Mouse (Mus musculus) telencephalon, adult 2 months (tissue): ENCODE measurements around the gene Rfx4.

ENCODE experiments used
- DNase-seq: peaks from one replicate; pipeline ENCODE4 v3.0.0-alpha.2; 2011; ENCODE audit warnings: low read depth, low spot score

The Rfx4 gene

DNA sequence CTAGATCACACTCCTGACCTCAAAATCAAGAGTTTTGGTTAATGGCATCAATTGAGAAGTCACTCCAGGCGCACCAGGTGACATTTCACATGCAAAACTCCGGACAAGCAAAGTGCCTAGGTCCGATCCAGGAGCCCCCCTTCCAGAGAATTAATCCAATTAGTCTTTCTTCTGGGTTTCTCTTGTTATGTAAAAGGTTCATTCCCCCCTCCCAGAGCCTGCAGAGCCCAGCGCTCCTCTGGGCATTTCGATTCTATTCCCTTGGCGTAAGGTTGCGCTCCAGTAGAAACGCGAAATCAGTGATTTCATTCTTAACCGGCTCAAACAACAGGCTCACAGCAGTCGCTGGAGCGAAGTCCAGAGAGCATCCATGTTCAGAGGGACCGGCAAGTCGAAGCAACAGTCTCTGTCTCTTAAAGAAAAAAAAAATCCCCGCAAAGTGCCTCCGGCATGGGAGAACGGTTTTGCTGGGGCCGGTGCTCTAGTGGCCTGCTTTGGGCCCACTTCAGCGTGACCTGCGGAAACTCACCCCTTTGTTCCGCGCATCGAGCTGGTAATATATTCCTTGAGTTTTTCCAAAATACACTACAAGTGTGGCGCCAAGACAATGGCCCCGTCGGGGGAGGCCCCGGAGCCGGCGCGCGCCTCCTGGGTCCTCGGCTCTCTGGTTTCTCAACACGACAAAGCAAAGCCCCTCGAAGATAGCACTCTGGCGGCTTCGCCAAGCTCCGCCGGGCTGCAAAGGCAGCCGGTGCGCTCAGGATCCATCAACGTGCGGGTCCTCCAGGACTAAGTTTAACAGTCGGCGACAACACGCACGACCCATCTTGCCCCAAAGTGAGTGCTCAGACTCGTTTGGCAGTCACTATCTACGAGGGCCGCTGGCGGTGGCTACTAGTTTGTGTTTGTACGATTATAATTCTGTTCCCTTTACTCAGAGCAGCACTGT, 2.9 kb downstream of the Rfx4 start:
- no peak for DNase-seq

- no peak for DNase-seq
Measured at GRCm38 (mm10) chr10:84759511-84760117, 3.8 kb downstream of the Rfx4 start.

GRCm38 (mm10) chr10:84760118-84761111, 4.6 kb downstream of the Rfx4 start:
- DNase-seq = no peak

DNA sequence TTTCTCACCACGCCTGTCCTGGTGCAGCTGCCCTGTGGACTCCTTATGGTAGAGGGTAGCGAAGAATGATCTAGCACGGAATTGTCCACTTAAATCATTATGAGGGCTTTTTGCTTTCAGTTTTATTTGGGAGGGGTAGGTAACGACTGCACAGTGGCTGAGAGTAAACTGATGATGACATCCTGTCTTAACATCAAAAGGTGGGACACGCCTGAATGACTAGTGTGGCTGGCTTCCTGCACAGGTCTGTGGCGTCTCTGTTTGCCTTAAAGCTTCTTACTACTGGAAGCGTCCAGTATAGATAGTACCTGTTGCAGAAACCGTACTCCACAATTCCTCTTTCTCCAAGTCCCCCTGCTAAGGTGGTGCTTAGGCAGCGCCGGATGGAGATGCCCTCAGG, 12.9 kb downstream of the Rfx4 start:
- no peak for DNase-seq

DNA sequence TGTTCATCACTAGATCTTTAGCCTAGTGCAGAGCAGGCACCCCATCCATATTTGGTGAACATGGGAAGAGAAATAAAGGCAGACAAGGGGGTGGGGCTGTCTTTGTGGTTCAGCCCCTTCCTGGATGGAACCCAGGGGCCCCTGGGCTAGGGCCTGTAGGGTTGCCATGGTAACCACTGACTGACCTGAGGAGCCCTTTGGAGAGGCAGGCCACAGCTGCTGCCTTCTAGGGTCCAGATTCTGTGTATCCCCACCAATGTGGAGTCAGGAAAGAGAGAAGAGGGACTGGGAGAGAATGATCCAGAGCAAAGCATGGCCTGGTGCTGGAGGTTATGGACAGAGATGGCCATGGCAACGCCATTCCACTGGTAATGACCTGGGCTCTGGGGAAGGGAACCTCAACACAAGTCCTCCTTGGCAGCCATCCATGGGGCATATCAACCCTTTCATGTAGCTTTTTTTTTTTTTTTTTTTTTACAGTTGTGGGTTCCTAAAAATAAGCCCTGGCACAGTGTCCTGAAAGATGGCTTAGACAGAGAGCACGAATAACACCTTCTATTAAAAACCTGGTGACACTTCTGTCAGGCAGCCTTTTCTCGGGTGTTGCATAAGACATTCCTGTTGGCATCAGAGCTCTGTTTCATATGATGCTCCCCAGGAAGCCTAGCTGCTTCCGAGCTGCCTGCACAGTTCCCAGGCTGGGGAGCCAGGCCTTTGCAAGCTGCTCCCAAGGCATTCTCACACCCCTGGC, 16.7 kb downstream of the Rfx4 start:
- peak; percentile 86 for DNase-seq

- DNase-seq = no peak
Measured at GRCm38 (mm10) chr10:84773889-84774288, 18.0 kb downstream of the Rfx4 start.

- no peak for DNase-seq
Measured at GRCm38 (mm10) chr10:84774573-84774972, 18.7 kb downstream of the Rfx4 start.

DNA sequence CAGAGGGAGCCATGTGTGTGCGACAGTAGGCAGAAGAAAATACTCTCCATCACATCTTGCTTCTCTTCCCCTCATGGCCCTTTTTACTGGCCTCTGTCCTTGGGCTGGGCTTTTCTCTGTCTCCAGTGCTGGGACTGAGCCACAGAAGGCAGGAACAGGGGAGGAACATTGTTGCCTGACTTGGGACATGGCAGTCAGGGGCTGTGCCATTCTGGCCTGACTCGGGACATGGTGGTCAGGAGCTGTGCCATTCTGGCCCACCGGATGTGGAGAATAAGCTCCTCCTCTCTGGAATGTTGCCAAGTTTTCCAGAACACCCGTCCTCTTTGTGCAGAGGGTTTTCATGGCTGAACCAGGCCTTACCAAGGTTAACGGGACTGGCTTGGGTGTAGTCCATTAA, 21.2 kb downstream of the Rfx4 start:
- DNase-seq = no peak

- DNase-seq = no peak
Measured at GRCm38 (mm10) chr10:84777974-84778373, 22.1 kb downstream of the Rfx4 start.

GRCm38 (mm10) chr10:84780828-84781227, 25.0 kb downstream of the Rfx4 start:
- no peak for DNase-seq

DNA sequence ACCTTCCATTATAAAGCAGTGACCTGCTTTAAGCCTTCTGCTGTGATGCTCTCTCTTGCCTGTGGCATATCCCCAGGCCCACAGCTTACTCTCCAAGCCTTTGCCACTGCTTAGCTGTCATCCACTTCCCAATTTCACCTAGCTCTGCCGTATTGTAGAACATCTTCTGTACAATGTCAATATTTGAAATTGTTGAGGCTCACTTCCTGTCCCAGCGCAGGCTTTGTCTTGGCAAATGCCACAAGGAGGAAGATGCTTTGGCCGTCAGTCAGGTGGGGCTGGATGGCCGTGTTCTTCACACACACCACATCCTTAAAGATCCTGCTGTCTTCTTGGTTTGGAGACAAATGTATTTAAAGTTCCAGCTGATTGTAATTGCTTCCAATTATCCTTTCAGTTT, 29.5 kb downstream of the Rfx4 start:
- no peak for DNase-seq

DNA sequence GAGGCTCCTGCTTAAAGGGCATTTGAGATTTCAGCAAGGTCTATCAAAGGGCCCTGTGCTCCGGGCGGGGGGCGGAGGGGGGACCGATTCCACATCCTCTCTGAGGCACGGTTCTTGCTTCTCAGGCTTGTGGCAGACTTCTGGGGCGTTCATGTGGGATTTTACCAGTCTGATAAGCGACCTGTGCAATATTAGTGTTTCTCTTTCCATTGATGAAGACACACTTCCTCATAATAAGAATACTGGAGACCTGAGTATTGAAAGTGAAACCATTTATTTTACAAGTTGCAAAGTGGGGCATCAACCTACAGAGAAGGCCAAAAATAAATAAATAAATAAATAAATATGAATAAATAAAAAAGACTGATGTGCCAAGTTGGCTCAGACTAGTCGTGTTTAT, 34.5 kb downstream of the Rfx4 start:
- DNase-seq = no peak

DNA sequence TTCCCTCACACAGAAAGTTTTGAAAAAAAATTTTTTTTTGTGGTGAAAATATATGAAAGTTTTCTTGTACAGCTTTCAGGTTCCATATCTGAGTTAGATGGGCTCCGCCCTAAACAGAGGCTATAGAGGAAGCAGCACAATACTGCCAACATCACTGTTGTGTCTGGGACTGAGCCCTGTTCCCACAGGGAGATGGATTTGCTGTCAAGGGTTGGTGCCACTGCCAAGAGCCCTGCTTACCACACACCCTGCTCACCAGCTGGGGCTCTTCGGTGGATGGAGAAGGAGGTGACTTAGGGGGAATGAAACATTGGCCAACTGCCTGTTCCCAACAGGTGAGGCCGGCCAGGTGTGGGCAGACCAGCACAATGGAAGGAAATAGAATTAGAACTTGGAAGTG, 35.3 kb downstream of the Rfx4 start:
- DNase-seq = no peak

DNA sequence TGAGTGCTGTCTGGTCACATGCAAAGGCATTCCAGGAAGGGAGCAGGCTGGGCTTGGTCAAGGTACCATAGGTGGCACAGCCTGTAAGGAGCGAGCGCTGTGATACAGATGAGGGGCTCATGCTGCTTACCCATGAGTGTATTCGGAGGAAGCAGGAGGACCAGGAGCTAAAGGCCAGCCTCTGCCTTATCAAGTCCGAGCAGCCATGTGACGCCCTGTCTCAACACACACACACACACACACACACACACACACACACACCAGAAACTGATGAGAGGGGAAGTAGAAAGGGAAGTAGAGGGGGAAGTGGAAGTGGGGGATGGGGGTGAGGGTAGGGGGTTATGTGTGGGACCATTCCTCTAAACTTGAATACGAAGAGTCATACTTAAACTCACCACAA, 45.7 kb downstream of the Rfx4 start:
- DNase-seq = no peak

GRCm38 (mm10) chr10:84803216-84803844, 47.5 kb downstream of the Rfx4 start:
- no peak for DNase-seq

- no peak for DNase-seq
Measured at GRCm38 (mm10) chr10:84805576-84805975, 49.7 kb downstream of the Rfx4 start.

GRCm38 (mm10) chr10:84807206-84807605, 51.3 kb downstream of the Rfx4 start:
- DNase-seq = no peak

DNA sequence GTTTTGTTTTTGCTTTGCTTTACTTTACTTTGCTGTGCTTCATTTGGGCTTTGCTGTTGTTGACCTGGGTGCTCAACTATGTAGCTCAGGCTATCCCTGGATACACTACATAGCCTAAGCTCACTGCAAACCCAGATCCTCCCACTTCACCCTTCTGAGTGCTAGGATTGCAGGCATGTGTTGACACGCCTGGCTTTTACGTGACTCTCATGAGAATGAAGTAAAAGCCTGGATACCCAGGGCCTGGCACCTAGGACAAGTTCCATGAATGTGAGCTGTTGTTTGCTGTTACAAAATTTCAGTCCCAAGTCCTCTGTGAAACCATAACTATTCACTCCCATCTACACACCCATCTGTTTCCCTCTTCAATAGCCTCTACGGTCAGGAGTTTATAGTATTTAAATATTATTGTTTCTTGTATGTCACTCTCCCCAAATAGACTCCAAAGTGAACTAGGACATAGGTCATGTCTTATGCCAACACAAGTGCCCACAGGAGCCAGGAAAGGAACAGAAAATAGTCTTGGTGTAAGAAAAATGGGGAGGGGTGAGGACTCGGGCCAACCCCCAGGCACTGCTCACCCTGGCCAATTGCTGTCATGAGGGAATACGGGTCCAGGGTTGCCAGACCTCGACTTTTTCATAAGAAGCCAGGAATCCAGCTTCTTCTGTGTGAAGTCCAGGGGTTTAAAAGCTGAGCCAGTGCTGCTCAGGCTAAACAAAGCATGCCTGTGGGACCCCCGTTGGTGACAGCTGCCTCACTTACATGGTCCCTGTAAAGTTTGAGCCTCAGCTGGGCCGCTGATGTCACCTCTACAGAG, 54.4 kb downstream of the Rfx4 start:
- no peak for DNase-seq

- no peak for DNase-seq
Measured at GRCm38 (mm10) chr10:84811171-84811912, 55.5 kb downstream of the Rfx4 start.
